Mouse (Mus musculus): ENCODE results near the gene Lefty2. TPM values are rescaled to one million over a fixed set of nuclear protein-coding genes. Genes with fewer than 3 reads are reported as not detected.

Lefty2 gene
- polyA plus RNA-seq, 1 experiment from 2014 or later: 0.16 TPM

DNA sequence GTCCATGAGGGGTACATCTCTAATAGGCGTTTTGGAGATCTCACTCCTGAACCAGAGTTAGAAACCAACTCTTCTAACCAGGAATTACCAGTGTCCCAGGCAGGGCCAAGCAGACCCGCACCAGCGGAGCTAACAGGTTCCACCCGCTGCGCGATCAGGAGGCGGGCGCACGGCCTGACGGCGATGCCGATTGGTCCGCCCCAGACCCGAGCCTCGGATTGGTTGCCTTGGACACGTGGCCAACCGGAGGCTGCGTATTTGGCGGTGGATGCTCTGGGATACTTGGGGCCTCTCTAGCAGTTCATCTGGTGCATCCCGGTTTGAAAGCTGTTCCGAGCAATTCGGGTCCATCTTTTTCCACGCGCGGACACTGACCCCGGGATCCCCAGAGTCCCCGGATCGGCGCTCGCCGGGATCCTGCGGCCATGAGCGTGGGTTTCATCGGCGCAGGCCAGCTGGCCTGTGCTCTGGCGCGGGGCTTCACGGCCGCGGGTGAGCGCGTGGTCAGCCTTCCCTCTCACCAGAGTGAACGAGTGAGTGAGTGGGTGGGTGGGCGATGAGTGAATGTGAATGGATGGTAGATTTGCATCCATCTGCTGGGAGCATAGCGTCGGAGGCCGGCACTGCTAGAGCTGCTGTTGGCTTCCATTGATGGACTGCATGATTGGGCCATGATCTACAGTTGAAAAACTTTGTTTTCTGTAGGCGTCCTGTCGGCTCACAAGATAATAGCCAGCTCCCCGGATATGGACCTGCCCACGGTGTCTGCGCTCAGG, 11.3 kb downstream of the Lefty2 start, which contains the start of gene Pycr2:
Gene Pycr2, plus strand, starts transcription at position 255 of the 776 bp plus-strand sequence.
- H3K36me3 ChIP-seq (ENCODE audit: insufficient read depth, low read length): 0 out of 2 replicates have a peak, but pooled peaks cover 7% of the 10 kb centered on the region
- peak within 1 kb of the TSS; percentile 60 for H3K4me3 ChIP-seq (ENCODE audit: low read depth, low read length)
- H3K9ac ChIP-seq (replicated peaks; ENCODE audit: low read depth): peak within 1 kb of the TSS; percentile 58
- ATAC-seq (peak; percentile 99), DNase-seq (ENCODE audit: low spot score) (peak; percentile 95)
- peak within 1 kb of the TSS; percentile 33; the same call in 1 of the 2 replicates for H3K27ac ChIP-seq (ENCODE audit: low read length)
- H3K4me1 ChIP-seq (ENCODE audit: insufficient read depth, low read depth, low read length): 0 out of 2 replicates have a peak, but pooled peaks cover 3% of the 10 kb centered on the region
- no peaks in the 10 kb centered on the region for H3K9me3 ChIP-seq (ENCODE audit: low read length)
- H3K4me2 ChIP-seq (replicated peaks; ENCODE audit: low read depth, low read length): peak within 1 kb of the TSS; percentile 86
- WGBS: 1% methylated on average over 51 of the region's 52 CpGs
- TF ChIP-seq CTCF (IDR thresholded peaks at IDR 0.05): no peak
- TF ChIP-seq EP300 (IDR thresholded peaks at IDR 0.05): no peak
- H3K27me3 ChIP-seq (replicated peaks; ENCODE audit: insufficient read depth, low read length): no peaks in the 10 kb centered on the region

DNA sequence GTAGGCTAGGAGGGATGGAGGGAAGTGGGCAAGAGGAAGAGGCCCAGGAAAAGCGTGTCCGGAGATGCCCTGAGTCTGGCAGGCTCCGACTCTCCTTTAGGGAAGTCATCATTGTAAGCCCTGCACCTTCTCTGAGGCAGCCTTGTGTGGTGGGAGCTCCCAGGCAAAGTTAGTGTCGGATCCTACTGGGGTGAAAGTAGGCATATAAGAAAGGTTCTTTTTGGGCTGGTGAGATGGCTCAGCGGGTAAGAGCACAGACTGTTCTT, 11.8 kb downstream of the Lefty2 start:
- WGBS: 2% methylated on average over 5 of the region's 5 CpGs
- Histone ChIP-seq H3K9me3 (ENCODE audit: low read length) (no peaks in the 10 kb centered on the region), H3K36me3 (ENCODE audit: insufficient read depth, low read length) (0 out of 2 replicates have a peak, but pooled peaks cover 7% of the 10 kb centered on the region), H3K27ac (ENCODE audit: low read length) (no peak overlapping the region), H3K4me2 (replicated peaks; ENCODE audit: low read depth, low read length) (peak overlapping the region; percentile 86), H3K27me3 (replicated peaks; ENCODE audit: insufficient read depth, low read length) (no peaks in the 10 kb centered on the region), H3K9ac (replicated peaks; ENCODE audit: low read depth) (peak overlapping the region; percentile 58), H3K4me1 (ENCODE audit: insufficient read depth, low read depth, low read length) (0 out of 2 replicates have a peak, but pooled peaks cover 3% of the 10 kb centered on the region), H3K4me3 (ENCODE audit: low read depth, low read length) (peak overlapping the region; percentile 60)
- ATAC-seq (no peak), DNase-seq (ENCODE audit: low spot score) (no peak)
- no peak for TF ChIP-seq CTCF (IDR thresholded peaks at IDR 0.05)
- TF ChIP-seq EP300 (IDR thresholded peaks at IDR 0.05): no peak

DNA sequence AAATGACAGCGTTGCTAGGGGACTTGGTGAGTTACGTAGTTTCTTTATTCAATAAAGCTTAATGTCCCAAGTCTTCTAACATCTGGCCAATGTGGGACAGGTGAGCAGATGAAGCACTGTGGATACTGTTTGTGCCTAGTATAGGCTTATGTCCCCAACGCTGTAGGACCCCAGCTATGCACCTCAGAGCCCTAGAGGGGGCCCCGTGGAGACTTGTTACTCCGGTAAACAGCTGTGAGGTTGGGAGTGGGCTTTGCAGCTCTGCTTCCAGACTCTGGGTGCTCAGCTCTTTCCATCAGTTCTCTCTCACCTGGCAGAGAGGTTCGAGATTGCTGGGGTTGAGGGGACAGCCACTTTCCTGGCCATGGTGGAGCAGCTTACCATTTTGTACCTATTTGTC, 12.4 kb downstream of the Lefty2 start:
- no peak overlapping the region for H3K9ac ChIP-seq (replicated peaks; ENCODE audit: low read depth)

DNA sequence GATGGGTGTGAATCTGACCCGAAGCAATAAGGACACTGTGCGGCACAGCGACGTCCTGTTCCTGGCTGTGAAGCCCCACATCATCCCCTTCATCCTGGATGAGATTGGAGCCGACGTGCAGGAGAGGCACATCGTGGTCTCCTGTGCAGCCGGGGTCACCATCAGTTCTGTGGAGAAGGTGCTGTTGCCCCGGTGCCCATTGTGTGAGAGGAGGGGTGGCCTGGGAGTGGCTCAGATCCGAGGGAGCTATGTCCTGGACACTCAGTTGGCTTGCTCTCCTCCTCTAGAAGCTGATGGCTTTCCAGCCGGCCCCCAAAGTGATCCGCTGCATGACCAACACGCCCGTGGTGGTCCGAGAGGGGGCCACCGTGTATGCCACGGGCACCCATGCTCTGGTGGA, 13.0 kb downstream of the Lefty2 start:
- TF ChIP-seq EP300 (IDR thresholded peaks at IDR 0.05) (no peak), CTCF (IDR thresholded peaks at IDR 0.05) (no peak)
- ATAC-seq: no peak
- Histone ChIP-seq H3K9me3 (ENCODE audit: low read length) (no peaks in the 10 kb centered on the region), H3K9ac (replicated peaks; ENCODE audit: low read depth) (no peak overlapping the region), H3K4me1 (ENCODE audit: insufficient read depth, low read depth, low read length) (0 out of 2 replicates have a peak, but pooled peaks cover 3% of the 10 kb centered on the region), H3K27ac (ENCODE audit: low read length) (no peak overlapping the region), H3K27me3 (replicated peaks; ENCODE audit: insufficient read depth, low read length) (no peaks in the 10 kb centered on the region), H3K4me2 (replicated peaks; ENCODE audit: low read depth, low read length) (no peak overlapping the region), H3K4me3 (ENCODE audit: low read depth, low read length) (no peak overlapping the region), H3K36me3 (ENCODE audit: insufficient read depth, low read length) (0 out of 2 replicates have a peak, but pooled peaks cover 7% of the 10 kb centered on the region)
- no peak for DNase-seq (ENCODE audit: low spot score)
- 94% methylated on average over 17 of the region's 17 CpGs for WGBS

More for the DNA sequence above, 12.4 kb downstream of the Lefty2 start:
- DNase-seq (ENCODE audit: low spot score) (no peak), ATAC-seq (no peak)
- no peaks in the 10 kb centered on the region for H3K9me3 ChIP-seq (ENCODE audit: low read length)
- H3K4me2 ChIP-seq (replicated peaks; ENCODE audit: low read depth, low read length): no peak overlapping the region
- H3K4me1 ChIP-seq (ENCODE audit: insufficient read depth, low read depth, low read length): 0 out of 2 replicates have a peak, but pooled peaks cover 3% of the 10 kb centered on the region
- H3K27me3 ChIP-seq (replicated peaks; ENCODE audit: insufficient read depth, low read length): no peaks in the 10 kb centered on the region
- no peak overlapping the region for H3K4me3 ChIP-seq (ENCODE audit: low read depth, low read length)
- H3K27ac ChIP-seq (ENCODE audit: low read length): no peak overlapping the region
- 62% methylated on average over 6 of the region's 6 CpGs for WGBS
- TF ChIP-seq EP300 (IDR thresholded peaks at IDR 0.05) (no peak), CTCF (IDR thresholded peaks at IDR 0.05) (no peak)
- 0 out of 2 replicates have a peak, but pooled peaks cover 7% of the 10 kb centered on the region for H3K36me3 ChIP-seq (ENCODE audit: insufficient read depth, low read length)

DNA sequence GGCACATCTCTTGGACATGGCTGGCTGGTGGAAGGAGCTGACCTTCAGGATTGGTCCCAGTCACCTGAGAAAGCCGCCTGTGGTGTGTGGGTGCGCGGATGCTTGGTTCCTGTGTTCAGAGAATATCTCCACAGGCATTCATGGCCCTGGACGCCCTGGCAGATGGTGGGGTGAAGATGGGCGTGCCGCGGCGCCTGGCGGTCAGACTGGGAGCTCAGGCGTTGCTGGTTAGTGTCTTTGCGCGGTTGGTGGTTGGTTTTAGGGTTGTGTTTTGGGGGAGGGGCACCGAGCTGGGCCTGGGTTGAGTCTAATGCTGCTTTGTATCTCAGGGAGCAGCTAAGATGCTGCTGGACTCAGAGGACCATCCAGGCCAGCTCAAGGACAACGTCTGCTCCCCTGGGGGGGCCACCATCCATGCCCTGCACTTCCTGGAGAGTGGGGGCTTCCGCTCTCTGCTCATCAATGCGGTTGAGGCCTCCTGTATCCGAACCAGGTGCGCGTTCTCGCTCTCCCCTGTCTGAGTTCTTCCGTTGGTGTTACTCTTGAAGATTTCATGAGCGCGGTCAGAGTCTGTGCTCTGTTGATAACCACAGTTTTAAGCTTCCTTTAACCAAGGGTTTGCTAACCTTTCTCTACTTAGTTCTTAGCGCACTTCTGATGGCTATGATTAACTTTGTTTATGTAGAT, 13.7 kb downstream of the Lefty2 start:
- WGBS: 89% methylated on average over 24 of the region's 24 CpGs
- no peak overlapping the region for H3K9ac ChIP-seq (replicated peaks; ENCODE audit: low read depth)
- no peak for DNase-seq (ENCODE audit: low spot score)
- no peak overlapping the region for H3K4me3 ChIP-seq (ENCODE audit: low read depth, low read length)
- H3K27ac ChIP-seq (ENCODE audit: low read length): no peak overlapping the region
- H3K36me3 ChIP-seq (ENCODE audit: insufficient read depth, low read length): 0 out of 2 replicates have a peak, but pooled peaks cover 7% of the 10 kb centered on the region
- H3K4me2 ChIP-seq (replicated peaks; ENCODE audit: low read depth, low read length): no peak overlapping the region
- H3K27me3 ChIP-seq (replicated peaks; ENCODE audit: insufficient read depth, low read length): no peaks in the 10 kb centered on the region
- TF ChIP-seq EP300 (IDR thresholded peaks at IDR 0.05): no peak
- TF ChIP-seq CTCF (IDR thresholded peaks at IDR 0.05): no peak
- 0 out of 2 replicates have a peak, but pooled peaks cover 3% of the 10 kb centered on the region for H3K4me1 ChIP-seq (ENCODE audit: insufficient read depth, low read depth, low read length)
- no peak for ATAC-seq
- no peaks in the 10 kb centered on the region for H3K9me3 ChIP-seq (ENCODE audit: low read length)

DNA sequence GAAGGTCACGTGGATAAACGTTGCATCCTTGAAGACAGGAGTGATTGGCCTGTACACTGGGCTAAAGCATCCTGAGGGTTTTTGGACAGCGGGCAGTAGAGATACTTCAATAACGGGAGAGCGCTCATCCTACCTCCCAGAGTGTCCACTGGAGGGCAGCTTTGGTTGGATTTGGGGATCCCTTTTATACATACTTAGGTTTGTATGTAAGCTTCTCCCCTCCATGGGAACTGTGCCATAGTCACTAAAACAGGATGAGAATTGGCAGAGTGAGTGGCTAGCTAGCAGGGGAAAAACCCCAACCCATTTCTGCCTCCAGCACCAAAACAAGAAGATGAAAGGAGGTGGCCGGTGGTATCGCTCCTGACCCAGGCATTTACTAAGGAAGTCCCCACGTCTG, 18.2 kb downstream of the Lefty2 start:
- TF ChIP-seq CTCF (IDR thresholded peaks at IDR 0.05) (peak; percentile 55), EP300 (IDR thresholded peaks at IDR 0.05) (no peak)
- Histone ChIP-seq H3K4me2 (replicated peaks; ENCODE audit: low read depth, low read length) (no peak overlapping the region), H3K4me1 (ENCODE audit: insufficient read depth, low read depth, low read length) (no peaks in the 10 kb centered on the region), H3K9ac (replicated peaks; ENCODE audit: low read depth) (no peak overlapping the region), H3K36me3 (ENCODE audit: insufficient read depth, low read length) (0 out of 2 replicates have a peak, but pooled peaks cover 7% of the 10 kb centered on the region), H3K27ac (ENCODE audit: low read length) (no peak overlapping the region), H3K27me3 (replicated peaks; ENCODE audit: insufficient read depth, low read length) (no peaks in the 10 kb centered on the region), H3K4me3 (ENCODE audit: low read depth, low read length) (no peak overlapping the region), H3K9me3 (ENCODE audit: low read length) (no peaks in the 10 kb centered on the region)
- WGBS: 44% methylated on average over 8 of the region's 8 CpGs
- ATAC-seq: peak; percentile 17; the same call in 1 of the 2 replicates
- peak; percentile 40 for DNase-seq (ENCODE audit: low spot score)
